Mouse (Mus musculus) kidney, adult 2 months (tissue): ENCODE measurements at regions not wholly inside any gene's neighbourhood (a gene's known extent, or its start where the extent isn't known, plus 50 kb on each side); places are given as distances from the start of the nearest gene placed in this dataset.
A peak's percentile ranks its signal among the peaks of the same experiment; 100 is the strongest.

Source experiments
- DNase-seq: peaks from one replicate; pipeline ENCODE4 v3.0.0; 2021
- H3K27ac ChIP-seq: fragments of 200-500 bp; 2 replicates; pipeline ENCODE4 v1.5.1; 2012; ENCODE audit warnings: low read depth, low read length, control low read depth, inconsistent platforms; ENCODE audit not compliant: insufficient read depth
- H3K27me3 ChIP-seq: fragments of 200-500 bp; replicated peaks from 2 replicates; pipeline ENCODE4 v1.6.1; 2012; ENCODE audit warnings: mild to moderate bottlenecking, moderate library complexity, low read length, inconsistent platforms; ENCODE audit not compliant: control insufficient read depth, insufficient read depth
- H3K36me3 ChIP-seq: fragments of 200-500 bp; 2 replicates; pipeline ENCODE4 v1.6.1; 2012; ENCODE audit warnings: mild to moderate bottlenecking, moderate library complexity, low read length, inconsistent platforms; ENCODE audit not compliant: control insufficient read depth, insufficient read depth
- H3K4me1 ChIP-seq: fragments of 200-500 bp; 2 replicates; pipeline ENCODE4 v1.6.1; 2011; ENCODE audit warnings: low read length; ENCODE audit not compliant: control insufficient read depth, insufficient read depth
- H3K4me3 ChIP-seq: fragments of 200-500 bp; 2 replicates; pipeline ENCODE4 v1.5.1; 2011; ENCODE audit warnings: mild to moderate bottlenecking, low read depth, low read length, control low read depth; ENCODE audit not compliant: insufficient read depth
- CTCF ChIP-seq: fragments of 200-500 bp; conservative IDR thresholded peaks from 2 replicates; pipeline ENCODE4 v1.5.1; 2011; ENCODE audit warnings: low read depth, mild to moderate bottlenecking, control low read depth, low read length, moderate library complexity, mixed read lengths; ENCODE audit not compliant: insufficient read depth, insufficient read length
- POLR2A ChIP-seq: fragments of 200-500 bp; IDR thresholded peaks from one replicate; pipeline ENCODE4 v1.6.1; 2011; ENCODE audit warnings: low read depth, low read length, control low read depth
- WGBS: fragments of 180-500 bp; shearing (Covaris S2); methylation state at CpG from one replicate; pipeline ENCODE4 v1.1.7; 2018; 5-methylcytosine and 5-hydroxymethylcytosine counted together

DNA sequence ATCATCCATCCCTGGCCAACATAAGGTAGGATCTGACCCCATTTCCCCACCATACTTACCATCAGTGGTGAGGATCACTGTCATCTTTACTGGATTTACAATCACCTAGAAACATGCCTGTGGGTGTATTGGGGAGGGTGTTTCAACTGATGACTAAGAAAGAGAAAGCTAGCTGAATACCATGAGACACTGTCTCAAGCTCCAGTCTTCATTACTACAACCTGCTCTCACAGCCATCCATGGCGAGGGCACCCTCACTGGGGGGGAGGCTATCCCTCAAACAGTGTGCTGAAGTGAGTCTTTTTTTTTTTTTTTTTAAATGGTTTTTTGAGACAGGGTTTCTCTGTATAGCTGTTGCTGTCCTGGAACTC is 154.9 kb downstream of the Qrsl1 start:
- Histone ChIP-seq H3K27me3 (no peaks in the 10 kb centered on the region), H3K27ac (no peak overlapping the region), H3K4me1 (0 out of 2 replicates have a peak, but pooled peaks cover 3% of the 10 kb centered on the region), H3K36me3 (no peaks in the 10 kb centered on the region), H3K4me3 (no peak overlapping the region)
- no peak for TF ChIP-seq POLR2A
- TF ChIP-seq CTCF: no peak
- 95% methylated on average over 1 of the region's 1 CpGs for WGBS
- DNase-seq: no peak

DNA sequence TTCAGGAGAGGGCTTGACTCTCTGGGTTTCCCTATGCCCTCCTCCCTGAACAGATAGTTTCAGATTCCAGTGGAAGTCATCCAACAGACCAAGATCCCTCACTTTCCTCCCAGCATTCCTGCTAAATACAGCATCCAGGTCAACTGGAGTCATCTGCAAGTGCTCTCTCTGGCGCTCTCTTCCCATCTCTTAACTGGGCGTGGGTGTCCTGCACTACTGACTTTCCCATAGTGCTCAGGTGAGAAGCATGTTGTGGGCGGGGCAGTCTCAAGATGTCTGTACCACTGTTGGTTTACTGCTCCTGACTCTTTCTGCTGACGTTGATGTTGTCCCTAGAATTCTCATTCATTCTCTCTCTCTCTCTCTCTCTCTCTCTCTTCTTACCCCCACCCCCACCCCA is 154.0 kb downstream of the Qrsl1 start:
- WGBS: 93% methylated on average over 4 of the region's 4 CpGs
- DNase-seq: no peak
- TF ChIP-seq CTCF: no peak
- TF ChIP-seq POLR2A: no peak
- Histone ChIP-seq H3K36me3 (no peaks in the 10 kb centered on the region), H3K27ac (no peak overlapping the region), H3K4me3 (no peak overlapping the region), H3K4me1 (peaks cover 9% of the 10 kb centered on the region; the same call in 1 of the 2 replicates), H3K27me3 (no peaks in the 10 kb centered on the region)

DNA sequence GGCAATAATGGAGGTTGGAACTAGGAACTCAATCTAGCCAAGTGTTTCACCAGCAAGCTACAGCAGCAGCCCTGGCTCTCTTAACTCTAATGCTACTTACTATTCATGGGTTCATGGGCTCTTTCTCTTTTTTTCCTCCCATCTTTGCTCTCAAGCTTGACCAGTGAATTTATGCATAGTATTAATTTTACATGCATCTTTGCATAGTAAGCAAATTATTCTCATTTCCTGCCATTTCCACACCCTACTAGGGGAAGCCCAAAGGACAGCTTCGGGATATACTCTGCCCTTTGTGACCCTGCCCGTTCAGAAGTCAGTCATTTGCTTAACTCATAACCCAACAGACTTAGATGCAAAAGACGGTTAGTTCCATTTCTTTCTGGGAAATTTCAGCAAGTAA is 153.2 kb downstream of the Qrsl1 start:
- Histone ChIP-seq H3K4me1 (peaks cover 9% of the 10 kb centered on the region; the same call in 1 of the 2 replicates), H3K27me3 (no peaks in the 10 kb centered on the region), H3K4me3 (no peak overlapping the region), H3K36me3 (no peaks in the 10 kb centered on the region), H3K27ac (no peak overlapping the region)
- TF ChIP-seq CTCF (no peak), POLR2A (no peak)
- DNase-seq: no peak
- 53% methylated on average over 3 of the region's 3 CpGs for WGBS

DNA sequence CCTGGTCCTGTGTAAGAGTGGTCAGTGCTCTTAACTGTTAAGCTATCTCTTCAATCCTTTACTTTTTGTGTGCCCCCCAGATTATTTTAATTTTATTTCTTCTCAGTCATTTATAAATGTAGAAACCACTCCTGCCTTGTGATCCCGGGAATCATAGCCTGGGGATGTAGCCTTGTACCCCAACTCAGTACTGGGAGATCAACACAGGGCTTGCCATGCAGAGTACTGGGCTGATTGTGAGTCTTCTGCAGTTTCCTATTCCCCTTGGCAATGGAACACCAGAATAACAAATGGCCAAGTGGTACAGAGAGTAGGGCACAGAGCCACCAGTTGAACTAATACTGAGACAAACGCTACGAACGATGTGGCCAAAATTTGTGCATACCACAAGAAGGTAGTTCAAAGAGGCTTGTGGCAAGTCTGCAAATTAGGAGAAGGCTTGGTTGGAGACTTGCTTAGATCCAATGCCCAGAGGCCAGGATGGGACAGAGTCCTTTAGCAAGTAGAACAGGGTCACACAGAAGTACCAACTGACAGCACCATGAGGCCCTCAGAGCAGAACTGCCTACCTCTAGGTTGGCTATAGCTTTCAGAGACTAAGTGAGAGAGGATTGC is 151.9 kb downstream of the Qrsl1 start:
- 90% methylated on average over 4 of the region's 4 CpGs for WGBS

DNA sequence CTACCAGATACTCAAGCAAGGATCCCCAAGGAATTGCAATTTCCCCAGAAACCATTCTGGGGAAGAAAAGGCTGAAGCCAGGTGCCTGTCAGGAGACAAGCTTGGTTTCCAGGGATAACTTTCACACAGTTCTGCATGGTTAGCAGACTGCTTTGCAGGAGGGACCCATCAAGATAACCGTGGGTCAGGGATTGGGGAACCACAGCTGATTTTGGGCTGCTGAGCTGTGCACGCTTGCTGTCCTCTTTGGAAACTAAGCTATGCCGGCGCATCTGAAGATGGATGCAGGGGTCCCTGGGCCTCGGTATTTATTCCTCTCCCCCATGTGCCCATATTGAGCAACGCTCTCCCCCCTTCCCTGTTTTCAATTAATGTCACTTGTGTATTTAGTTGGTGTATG is 151.1 kb downstream of the Qrsl1 start:
- Histone ChIP-seq H3K27ac (no peak overlapping the region), H3K4me3 (no peak overlapping the region), H3K36me3 (no peaks in the 10 kb centered on the region), H3K27me3 (no peaks in the 10 kb centered on the region), H3K4me1 (peaks cover 9% of the 10 kb centered on the region; the same call in 1 of the 2 replicates)
- no peak for DNase-seq
- WGBS: 88% methylated on average over 6 of the region's 6 CpGs
- TF ChIP-seq POLR2A: no peak
- TF ChIP-seq CTCF: no peak

More for the DNA sequence above, 151.9 kb downstream of the Qrsl1 start:
- H3K27me3 ChIP-seq: no peaks in the 10 kb centered on the region
- no peak for DNase-seq
- H3K27ac ChIP-seq: no peak overlapping the region
- peaks cover 9% of the 10 kb centered on the region; the same call in 1 of the 2 replicates for H3K4me1 ChIP-seq
- TF ChIP-seq POLR2A: no peak
- no peak for TF ChIP-seq CTCF
- H3K4me3 ChIP-seq: no peak overlapping the region
- no peaks in the 10 kb centered on the region for H3K36me3 ChIP-seq

DNA sequence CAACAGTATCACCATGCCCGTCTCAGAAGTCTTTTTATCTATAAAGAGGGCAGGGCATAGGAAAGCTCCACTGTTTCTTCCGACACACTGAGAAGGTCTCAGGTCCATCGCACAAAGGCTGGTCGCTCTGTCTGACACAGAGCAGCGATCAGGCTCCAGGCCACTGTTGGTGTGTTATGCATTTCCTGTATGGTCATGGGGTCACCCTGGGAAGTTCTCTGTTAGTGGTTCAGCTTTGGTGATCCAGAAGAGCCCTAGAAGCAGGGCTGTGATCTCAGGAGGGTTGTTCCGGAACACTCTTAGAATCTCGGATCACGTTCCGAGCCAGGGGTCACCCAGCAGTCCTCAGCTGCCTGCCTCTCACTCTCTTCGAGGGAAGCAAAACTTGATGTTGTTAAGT is 150.7 kb downstream of the Qrsl1 start:
- Histone ChIP-seq H3K27me3 (no peaks in the 10 kb centered on the region), H3K4me1 (peaks cover 9% of the 10 kb centered on the region; the same call in 1 of the 2 replicates), H3K36me3 (no peaks in the 10 kb centered on the region), H3K27ac (0 out of 2 replicates have a peak overlapping the region, but pooled peaks have one; percentile 9), H3K4me3 (no peak overlapping the region)
- no peak for TF ChIP-seq CTCF
- no peak for TF ChIP-seq POLR2A
- 60% methylated on average over 10 of the region's 10 CpGs for WGBS
- DNase-seq: peak; percentile 54

DNA sequence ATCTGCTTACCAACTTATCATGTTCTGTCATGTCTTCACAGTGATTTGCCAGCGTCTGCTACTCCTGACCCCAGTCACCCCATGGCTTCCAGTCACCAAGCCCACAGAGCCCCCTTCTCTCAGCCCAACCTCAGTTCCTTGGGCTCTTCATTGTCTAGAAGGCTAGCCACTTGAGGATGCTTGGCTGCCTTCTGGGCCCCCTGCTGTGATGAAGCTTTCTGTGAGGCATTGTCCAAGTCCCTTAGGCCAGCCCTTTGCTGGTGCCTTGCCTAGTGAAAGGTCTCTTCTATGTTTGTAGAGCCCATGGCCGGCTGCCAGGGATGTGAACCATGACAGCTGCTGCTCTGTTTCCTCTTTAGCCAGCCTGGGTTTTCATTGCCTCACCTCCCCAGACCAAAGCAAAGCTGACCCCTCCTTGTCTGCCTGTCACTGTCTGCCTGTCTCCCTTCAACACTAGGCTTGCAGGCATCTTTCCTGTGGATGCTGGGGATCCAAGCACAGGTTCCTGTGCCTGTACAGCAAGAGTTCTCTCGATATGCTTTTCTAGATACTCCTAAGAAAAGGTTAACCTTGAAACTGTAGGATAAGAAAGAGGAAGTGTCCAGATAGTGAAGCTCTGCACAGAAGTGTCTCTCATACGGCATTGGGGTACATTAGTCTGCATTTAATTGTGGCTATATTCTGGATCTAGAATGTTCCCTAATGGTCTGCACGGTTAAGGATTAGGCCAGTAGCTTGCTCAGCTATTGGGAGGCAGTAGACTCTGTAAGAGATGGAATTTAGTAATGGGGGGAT is 149.5 kb downstream of the Qrsl1 start:
- H3K4me3 ChIP-seq: no peak overlapping the region
- WGBS: 29% methylated on average over 5 of the region's 5 CpGs
- TF ChIP-seq CTCF: no peak
- TF ChIP-seq POLR2A: no peak
- no peaks in the 10 kb centered on the region for H3K36me3 ChIP-seq
- no peaks in the 10 kb centered on the region for H3K27me3 ChIP-seq
- H3K4me1 ChIP-seq: peaks cover 9% of the 10 kb centered on the region
- DNase-seq: peak; percentile 96
- 0 out of 2 replicates have a peak overlapping the region, but pooled peaks have one; percentile 8 for H3K27ac ChIP-seq
